Mouse (Mus musculus): ENCODE data around the gene Miga1.

GRCm38 (mm10) chr3:152241098-152241497 lies 99.1 kb downstream of the Miga1 start:
- no peak for TF ChIP-seq GATA1 (IDR thresholded peaks at IDR 0.05; ENCODE audit: borderline replicate concordance, low read length)
- no peak for TF ChIP-seq FLI1 (IDR thresholded peaks at IDR 0.05; ENCODE audit: low read length)

All from megakaryocyte, embryonic 14.5 days (primary cell).